Mouse (Mus musculus) retina, postnatal 7 days (tissue): ENCODE data around the gene Stard3.
A peak's percentile ranks its signal among the peaks of the same experiment; 100 is the strongest.

Experiments
- DNase-seq: peaks from one replicate; pipeline ENCODE4 v3.0.0-alpha.2; 2012; ENCODE audit warnings: low read depth, low spot score

The Stard3 gene

DNA sequence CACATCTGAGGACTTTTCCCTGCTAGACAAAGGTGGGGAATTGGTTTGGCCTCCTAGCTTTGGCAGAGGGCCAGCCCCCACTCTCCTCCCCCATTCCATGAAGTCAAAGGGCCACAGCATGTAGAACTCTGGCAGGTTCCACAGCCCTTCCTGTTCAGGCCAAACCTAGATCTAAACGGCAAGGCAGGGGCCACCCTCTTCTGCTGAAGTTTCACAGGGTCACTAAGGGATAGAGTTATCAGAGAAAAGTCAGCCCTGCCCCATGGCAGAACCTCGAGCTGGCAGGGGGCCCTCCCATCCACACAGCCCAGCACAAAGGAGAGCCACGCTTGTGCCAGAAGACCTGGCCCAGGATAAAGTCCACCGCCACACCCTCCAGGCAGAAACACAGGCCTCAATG is 36.9 kb downstream of the Stard3 start:
- no peak for DNase-seq

- no peak for DNase-seq
Measured at GRCm38 (mm10) chr11:98397946-98398345, 39.8 kb downstream of the Stard3 start.

DNA sequence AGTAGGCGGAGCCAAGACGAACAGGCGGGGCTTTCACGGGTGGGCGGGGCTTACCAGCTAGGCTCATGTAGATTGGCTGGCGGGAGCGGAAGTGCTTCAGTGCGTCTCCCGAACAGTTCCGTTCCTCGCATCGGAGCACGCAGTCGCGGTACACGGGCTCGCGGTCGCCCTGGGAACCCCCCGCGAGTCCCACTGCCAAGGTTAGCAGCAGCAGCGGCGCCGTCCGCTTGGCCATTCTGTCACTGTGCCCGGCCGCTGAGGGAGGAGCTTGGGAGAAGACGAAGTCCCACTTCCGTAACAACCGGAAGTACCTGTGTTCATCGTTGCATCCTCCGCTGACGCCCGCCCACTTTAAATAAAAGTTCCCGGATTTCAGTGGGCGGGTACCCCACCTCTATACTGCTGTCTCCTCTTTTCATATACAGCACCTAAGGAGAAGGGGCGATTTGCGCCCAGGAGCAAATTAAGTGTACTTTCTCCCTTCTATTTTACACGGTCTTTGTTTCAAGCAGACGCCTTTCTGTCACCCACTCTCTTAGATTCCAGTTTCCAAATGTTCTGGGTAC is 42.1 kb downstream of the Stard3 start, which contains the start of gene Pgap3:
Gene Pgap3 (minus strand): TSS at position 330 of the 566 bp plus-strand sequence.
- peak; percentile 78 for DNase-seq

- no peak for DNase-seq
Measured at GRCm38 (mm10) chr11:98400816-98401215, 42.6 kb downstream of the Stard3 start.

DNA sequence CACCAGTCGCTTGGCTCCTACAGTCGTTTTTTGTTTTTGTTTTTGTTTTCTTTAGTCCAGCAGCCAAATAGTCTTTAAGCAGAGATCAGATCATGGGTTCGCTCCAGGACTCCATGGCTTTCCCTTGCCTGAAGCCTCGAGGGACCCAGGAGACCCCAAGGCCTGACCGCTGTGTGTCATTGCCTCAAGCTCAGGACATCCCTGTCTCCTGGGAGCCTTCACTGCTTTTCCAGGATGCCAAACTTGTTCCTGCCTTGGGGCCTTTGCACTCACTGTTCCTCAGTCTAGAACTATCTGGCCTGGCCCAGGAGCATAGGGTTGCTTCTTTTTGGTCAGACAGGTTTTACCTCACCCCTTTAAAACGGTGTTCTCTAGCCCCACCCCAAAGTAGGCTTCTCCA is 48.5 kb downstream of the Stard3 start:
- DNase-seq: no peak

- DNase-seq: no peak
Measured at GRCm38 (mm10) chr11:98408872-98409271, 50.7 kb downstream of the Stard3 start.

DNA sequence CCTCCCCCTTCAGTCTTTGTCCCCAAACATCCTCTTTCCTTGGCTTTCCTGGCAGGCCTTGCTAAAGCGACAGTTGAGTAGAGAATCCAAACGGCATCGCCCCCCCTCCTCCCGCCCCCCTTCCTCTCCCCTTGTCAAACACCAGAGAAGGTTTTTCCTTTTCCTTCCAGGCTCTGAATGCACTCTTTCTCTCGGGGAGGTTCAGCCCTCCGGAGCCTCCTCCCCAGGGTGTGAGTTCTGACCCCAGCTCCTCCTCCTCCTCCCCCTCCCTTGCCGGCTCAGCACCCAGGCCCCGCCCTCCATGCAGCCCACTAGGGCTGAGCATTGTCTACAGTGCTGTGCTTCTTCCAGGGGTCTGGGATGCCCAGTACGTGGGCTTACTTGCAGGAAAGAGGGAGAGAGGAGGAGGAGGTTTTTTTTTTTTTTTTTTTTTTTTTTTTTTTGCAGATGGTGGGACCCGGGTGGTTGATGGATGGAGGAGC is 51.2 kb downstream of the Stard3 start:
- DNase-seq: no peak

- no peak for DNase-seq
Measured at GRCm38 (mm10) chr11:98412273-98412796, 54.2 kb downstream of the Stard3 start, which contains the start of gene Erbb2. TSS of gene Erbb2 (plus strand) at chr11:98412470.

- no peak for DNase-seq
Measured at GRCm38 (mm10) chr11:98412797-98413301, 54.7 kb downstream of the Stard3 start.

GRCm38 (mm10) chr11:98413731-98414130 is 55.6 kb downstream of the Stard3 start:
- no peak for DNase-seq

GRCm38 (mm10) chr11:98414162-98414561 is 56.0 kb downstream of the Stard3 start:
- DNase-seq: no peak

DNA sequence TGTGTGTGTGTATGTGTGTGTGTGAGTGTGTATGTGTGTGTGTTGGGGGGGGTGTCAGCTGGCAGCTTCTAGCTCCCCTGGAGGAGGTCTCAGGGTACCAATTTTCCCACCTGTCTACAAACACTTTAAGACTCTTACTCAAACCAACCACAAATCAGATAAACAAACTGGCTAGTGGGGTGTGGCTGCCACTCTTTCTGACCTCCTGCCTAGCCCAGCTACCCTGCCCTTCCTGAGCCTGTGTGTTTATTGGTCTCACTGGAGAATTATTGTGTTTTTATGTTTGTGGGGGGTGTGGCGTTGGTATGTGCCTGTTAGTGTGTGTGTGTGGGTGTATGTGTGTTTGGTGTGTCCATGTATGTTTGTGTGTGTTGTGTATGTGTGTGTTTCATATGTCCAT is 58.9 kb downstream of the Stard3 start:
- no peak for DNase-seq

DNA sequence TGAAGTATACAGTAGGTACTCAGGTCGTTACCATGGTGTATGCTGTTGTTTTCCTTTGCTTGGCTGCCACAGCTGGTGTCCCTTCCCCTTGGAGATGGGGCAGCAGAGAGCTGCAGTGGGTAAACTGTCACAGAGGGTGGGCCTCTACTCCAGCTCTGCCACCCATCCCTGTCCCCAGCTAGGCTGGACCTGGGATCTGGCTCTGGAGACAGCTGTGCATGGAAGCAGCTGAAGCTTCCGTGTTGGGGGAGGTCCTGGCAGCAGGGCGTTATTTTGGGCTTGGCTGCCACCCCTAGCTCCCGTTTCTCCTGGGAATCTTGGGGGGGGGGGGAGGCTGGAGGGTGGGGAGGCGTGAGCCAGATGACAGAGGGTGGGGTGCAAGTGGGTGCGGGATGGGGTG is 60.1 kb downstream of the Stard3 start:
- DNase-seq: no peak

DNA sequence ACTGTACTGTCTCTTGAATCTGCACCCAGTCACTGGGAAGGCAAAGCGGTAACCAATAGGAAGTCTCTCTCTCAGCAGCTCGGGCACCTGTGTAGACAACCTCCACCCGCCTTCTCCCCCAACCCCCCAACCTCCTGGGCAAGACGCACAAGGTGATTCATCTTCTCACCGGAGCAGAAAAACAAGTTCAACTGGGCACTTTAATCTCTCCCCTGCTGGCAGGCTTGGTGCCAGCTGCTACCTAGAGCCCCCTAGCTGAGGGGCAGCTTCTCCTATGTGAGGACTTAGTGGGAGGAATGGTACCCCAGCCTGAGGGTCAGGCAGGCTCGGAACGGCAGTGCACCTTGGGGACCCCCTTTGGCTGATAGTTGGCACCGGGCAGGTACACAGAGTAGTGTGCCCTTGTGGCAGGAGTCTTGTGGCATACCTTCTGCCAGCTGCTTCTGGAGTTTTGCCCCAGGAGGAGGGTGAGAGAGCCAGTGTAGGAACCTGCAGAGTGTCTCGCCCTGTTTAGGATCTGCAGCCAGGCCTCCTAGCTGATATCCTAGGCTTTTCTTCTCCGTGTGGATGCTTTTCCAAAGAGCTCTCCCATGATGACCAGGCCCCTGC is 60.9 kb downstream of the Stard3 start:
- no peak for DNase-seq

DNA sequence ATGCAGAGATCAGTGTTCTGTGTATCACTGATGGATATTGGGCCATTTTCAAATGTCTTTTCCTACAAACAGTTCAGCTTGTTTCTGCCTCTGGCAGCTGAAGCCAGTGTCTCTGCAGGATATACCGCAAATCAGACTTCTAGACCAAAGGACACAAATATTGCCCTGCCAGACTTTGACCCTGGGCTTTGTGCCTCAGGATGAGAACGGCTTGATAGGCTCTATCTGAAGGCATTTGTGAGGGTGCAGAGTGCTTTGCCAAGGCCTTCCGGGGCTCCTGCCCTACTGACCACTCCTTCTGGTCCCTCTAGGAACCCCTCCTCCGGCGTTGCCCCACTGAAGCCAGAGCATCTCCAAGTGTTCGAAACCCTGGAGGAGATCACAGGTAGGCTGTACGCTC is 68.4 kb downstream of the Stard3 start:
- no peak for DNase-seq

GRCm38 (mm10) chr11:98428436-98428835 is 70.3 kb downstream of the Stard3 start:
- DNase-seq: no peak
